Mouse (Mus musculus) embryo, embryonic 9.5 days (tissue): ENCODE data around the gene Akt2.

Source experiments
- DNase-seq: peaks from one replicate; pipeline ENCODE4 v3.0.0-alpha.2; 2017; ENCODE audit errors: extremely low spot score

The Akt2 gene

DNA sequence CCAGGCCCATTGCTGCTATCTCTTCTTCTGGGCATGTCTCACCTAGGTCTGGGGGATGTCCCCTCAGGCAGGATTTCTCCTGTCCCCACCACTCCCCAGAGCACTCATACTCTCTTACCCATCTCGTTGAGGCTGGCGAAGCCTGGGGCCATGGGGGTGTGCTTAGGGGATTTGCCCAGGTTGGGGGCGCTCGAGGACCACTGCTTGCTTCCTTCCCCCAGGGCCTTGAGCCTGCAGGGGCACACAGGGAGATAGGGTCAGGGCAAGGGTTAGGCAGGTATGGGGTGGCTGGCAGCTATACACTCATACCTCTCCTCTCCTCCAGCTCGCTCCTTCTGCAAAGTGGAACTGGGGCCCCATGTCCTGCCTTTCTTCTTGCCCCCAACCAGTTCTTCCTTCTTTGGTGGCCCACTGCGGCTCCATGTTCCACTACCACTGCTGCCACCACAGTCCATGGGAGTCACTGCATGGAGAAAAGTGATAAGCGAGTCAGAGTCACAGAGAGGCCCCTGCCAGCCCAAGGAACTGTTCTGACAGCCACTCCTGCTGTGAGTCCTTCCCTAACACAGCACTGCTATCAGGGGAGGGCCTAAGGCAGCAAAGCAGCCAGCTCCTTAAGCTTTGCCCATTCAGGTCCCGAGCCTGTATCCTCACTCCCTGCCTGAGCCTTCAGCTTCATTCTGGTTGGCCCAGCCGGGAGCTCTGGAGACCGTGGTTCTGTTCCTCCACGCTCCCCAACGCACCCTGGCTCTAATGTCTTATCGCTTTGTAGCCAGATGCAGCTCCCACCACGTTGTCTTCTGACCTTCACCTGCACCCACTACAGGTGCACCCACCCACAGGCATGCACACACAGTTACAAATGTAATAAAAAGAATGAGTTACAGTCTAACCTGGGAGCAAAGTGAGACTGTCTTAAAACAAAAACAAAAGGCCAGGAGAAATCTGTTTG, 67.6 kb downstream of the Akt2 start:
- DNase-seq = no peak

DNA sequence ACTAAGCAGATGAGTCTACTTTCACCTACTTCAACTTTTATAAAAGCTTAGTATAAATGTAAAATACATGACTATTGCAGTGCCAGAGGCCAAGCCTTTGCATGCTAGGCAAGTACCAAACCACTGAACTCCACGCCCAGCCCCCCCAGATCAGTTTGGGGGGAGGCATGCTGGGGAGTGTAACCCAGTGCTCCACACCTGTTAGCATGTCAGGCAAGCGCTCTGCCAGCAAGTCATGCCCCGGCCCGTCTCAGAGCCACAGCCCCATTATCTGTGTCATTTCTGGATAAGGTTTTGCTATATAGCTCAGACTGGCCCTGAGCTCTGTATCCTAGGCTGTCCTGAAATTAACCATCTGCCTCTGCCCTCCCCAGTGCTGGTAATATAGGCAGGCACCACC, 70.7 kb downstream of the Akt2 start:
- no peak for DNase-seq

DNA sequence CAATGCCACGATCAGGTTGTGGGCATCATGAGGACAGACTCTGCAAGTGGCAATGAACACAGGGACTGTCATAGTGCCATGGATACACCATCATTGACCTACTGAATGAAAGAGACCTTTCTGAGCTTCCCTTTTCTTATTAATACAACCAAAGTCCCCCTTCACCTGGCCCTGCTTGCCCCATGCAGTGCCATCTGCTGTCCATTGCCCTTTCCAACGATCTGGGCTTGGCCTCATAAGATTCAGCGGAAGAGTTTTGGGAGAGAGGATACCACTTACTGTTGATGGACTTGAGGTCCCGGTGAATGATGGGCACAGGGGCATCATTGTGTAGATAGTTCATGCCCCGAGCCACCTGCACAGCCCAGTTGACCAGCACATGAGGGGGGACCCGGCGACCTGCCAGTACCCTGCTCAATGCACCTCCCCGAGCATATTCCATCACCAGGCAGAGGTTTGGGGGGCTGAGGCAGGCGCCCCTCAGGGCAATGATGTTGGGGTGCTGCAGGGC, 81.8 kb downstream of the Akt2 start:
- no peak for DNase-seq

DNA sequence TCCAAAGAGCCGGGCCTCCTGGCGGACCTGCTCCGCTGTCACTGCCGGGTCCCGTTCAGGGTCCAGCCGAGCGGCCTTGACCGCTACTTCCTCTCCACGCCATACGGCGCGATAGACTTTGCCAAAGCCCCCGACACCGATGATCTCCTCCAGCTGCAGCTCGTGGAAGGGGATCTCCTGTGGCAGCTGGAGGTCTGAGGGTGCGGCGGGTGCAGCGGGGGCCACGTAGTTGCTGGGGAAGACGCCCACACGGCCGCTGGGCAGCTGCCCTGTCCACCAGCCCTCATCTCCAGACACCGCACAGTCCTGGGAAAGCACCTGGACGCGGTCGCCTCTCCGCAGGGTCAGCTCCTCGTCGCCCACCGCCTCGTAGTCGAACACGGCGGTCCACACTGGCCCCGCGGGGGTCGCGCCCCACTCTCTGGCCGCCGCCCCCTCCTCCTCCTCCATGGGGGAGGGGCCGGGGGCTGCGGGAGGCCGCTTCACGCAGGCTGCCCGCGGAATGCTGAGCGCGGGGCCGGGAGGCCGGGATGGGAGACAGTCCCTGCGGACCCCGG, 82.3 kb downstream of the Akt2 start:
- DNase-seq = no peak

- no peak for DNase-seq
These were observed 82.8 kb downstream of the Akt2 start for GRCm38 (mm10) chr7:27674195-27674521.

GRCm38 (mm10) chr7:27674522-27675221, 83.3 kb downstream of the Akt2 start, which contains the start of gene Map3k10:
Gene Map3k10 (minus strand): TSS chr7:27674598.
- DNase-seq = peak; percentile 98

- DNase-seq = no peak
These were observed 83.9 kb downstream of the Akt2 start for GRCm38 (mm10) chr7:27675222-27675612.

GRCm38 (mm10) chr7:27683218-27683617, 91.9 kb downstream of the Akt2 start:
- DNase-seq = no peak

DNA sequence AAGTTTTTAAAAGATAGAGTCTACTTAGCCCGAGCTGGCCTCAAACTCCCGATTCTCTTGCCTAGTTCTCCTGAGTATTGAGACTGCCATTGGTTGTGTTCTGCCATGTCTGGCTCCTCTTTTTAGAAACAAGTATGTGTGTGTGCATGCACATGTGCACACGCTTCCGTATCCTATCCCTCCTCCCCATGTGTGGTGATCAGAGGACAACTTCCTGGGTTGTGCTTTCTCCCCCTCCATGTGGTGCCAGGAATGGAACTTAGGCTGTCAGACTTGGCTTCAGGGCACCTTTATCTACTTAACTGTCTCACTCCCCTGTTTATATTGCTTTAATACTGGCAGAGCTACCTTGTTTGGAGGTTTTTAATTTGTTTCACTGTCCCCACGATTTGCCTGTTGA, 93.9 kb downstream of the Akt2 start:
- no peak for DNase-seq

DNA sequence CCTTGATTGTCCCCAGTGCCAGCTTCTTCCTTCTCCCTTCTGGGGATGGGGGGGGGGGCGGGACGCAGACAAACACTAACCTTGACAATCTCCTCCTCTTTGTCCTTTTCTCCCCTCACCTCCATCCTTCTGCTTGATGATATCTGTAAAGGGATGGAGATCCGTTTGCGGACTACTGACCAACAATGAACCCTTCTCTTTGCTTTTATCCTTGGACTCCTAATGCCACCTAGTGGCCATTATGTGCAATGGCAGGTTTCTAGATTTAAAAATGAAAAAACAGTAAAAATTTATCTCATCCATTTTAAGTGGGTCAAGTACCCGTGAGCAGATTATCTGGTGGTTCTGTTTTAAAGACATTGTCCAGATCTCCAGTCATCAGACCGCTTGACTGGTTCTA, 94.3 kb downstream of the Akt2 start:
- DNase-seq = peak; percentile 46

DNA sequence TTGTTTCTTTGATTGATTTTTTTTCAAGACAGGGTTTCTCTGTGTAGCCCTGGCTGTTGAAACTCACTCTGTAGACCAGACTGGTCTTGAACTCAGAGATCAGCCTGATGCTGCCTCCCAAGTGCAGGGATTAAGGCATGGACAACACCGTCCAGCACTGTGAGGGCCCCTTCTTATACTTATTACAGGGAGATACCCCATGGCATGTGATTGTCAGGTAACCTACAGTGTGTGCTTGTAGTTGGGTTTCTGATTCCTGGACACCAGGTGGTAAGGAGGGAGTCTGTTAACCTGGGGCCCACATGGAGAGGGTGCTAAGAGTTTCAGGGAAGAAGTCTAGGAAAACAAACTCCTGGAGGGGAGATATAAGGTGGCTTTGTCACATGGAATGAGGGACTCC, 95.7 kb downstream of the Akt2 start:
- DNase-seq = no peak

DNA sequence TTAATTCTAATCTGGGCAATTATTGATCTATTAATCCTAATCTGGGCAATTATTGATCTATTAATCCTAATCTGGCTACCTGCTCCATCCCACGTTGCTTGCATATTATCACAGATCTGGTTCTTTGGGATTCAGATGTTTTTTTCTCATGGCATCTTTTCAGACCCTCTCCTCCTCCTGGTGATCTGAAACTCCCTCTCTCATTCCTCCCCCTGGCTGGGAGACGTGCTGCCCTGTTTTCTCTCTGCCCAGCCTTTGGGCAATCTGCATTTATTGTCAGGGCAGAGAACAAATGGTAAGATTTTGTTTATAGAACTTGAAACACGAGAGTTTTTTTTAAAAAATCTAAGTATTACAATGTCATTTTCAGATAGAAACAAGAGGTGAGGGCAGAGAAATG, 96.5 kb downstream of the Akt2 start:
- DNase-seq = no peak

GRCm38 (mm10) chr7:27688246-27688788, 97.0 kb downstream of the Akt2 start:
- no peak for DNase-seq

- DNase-seq = peak; percentile 90
These were observed 97.7 kb downstream of the Akt2 start, which contains the start of gene Zfp607b for GRCm38 (mm10) chr7:27688815-27689612. Gene Zfp607b (plus strand): TSS chr7:27689340.
